Mouse (Mus musculus): ENCODE data around the gene Ankrd13a.

- TF ChIP-seq ELF1 (IDR thresholded peaks at IDR 0.05; ENCODE audit: low read depth, low read length): no peak
- TF ChIP-seq ZC3H11A (IDR thresholded peaks at IDR 0.05; ENCODE audit: low read depth, low read length): no peak
Measured at GRCm38 (mm10) chr5:114773780-114774179, 697 bp upstream of the Ankrd13a start.

All from CH12.LX (cell line).